Mouse (Mus musculus): Measurements from ENCODE around the gene Dpp8. TPM values are rescaled to one million over a fixed set of nuclear protein-coding genes. Genes with fewer than 3 reads are reported as not detected.
A peak's percentile ranks its signal among the peaks of the same experiment; 100 is the strongest.

Dpp8 gene
- total RNA-seq, 2 experiments from 2014 or later = 67.5 to 74.3 TPM

DNA sequence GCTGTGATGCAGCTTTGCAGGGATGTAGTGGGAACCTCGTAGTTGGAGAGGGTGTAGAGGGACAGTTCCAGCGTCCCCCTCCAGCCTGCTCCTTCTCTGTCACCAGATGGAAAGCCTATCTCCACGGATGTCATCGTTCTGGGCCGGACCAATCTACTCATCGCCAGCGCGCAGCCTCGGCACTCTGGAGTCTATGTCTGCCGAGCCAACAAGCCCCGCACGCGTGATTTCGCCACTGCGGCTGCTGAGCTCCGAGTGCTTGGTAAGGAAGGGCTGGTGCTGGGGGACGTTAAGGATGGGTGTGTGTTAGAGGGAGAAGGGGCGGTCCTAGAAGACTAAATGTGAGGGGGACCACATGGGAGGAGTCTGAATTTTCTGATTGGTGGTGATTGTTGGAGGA is 90.3 kb downstream of the Dpp8 start:
- DNase-seq = peak; percentile 51 to 58
- intact Hi-C loops (cut with DNase I) = loop anchor here (5.0 kb wide), 2 partner anchors 40 to 110 kb away; no protein-coding TSS in a partner anchor

DNA sequence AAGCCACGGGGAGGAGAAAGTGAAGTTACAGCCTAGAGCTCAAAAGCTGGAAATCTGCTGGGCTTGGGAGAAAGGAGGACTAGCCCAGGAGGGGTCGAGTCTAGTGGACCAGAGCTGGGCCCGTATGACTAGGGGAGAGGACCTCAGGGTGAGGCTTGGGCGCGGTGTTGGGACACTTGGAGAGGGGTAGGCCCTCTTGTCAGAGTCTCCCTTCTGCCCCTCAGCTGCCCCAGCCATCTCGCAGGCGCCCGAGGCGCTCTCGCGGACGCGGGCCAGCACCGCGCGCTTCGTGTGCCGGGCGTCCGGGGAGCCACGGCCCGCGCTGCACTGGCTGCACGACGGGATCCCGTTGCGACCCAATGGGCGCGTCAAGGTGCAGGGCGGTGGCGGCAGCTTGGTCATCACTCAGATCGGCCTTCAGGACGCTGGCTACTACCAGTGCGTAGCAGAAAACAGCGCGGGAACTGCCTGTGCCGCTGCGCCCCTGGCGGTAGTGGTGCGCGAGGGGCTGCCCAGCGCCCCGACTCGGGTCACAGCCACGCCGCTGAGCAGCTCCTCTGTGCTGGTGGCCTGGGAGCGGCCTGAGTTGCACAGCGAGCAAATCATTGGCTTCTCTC is 91.4 kb downstream of the Dpp8 start:
- DNase-seq = peak; percentile 60 to 71
- intact Hi-C loops (cut with DNase I) = loop anchor here (5.0 kb wide), 2 partner anchors 41 to 111 kb away; no protein-coding TSS in a partner anchor

DNA sequence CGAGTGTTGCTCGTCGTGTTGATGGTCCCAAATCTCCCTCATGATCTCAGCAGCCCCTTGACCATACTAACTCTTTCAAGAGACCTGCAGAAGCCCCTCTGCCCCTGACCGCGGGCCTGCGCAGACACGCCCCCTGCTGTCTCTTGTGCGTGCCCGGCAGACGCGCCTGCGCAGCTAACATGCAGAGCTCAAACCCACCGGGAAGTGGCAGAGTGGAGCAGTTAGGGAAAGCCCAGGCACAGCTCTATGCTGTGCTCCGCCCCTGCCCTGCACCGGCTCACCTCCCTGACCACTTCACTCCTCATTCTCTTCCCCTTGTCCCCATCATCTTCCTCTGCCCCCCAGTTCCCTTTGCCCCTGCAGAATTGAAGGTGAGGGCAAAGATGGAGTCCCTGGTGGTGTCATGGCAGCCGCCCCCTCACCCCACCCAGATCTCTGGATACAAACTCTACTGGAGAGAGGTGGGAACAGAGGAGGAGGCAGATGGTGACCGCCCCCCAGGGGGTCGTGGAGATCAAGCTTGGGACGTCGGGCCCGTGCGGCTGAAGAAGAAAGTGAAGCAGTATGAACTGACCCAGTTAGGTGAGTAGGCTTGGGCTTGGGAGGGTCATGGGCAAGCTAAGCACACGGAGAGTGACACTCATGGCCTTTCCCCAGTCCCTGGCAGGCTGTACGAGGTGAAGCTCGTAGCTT is 96.1 kb downstream of the Dpp8 start:
- DNase-seq = peak in 1 of 2 experiments; percentile 40
- intact Hi-C loops (cut with DNase I) = no loop called here

DNA sequence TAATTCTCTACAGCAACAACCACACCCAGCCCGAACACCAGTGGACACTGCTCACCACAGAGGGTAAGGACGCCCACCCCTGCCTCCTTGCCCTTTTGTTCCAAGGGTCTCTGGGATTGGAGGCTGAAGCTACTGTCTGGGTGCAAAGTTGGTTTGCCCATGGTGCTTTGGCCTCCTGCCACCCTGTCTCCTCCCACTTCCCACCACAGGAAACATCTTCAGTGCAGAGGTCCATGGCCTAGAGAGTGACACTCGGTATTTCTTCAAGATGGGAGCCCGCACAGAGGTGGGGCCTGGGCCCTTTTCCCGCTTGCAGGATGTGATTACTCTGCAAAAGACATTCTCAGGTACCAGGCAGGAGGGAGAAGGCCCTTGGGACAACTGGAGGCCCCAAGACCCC is 99.5 kb downstream of the Dpp8 start:
- no peak for DNase-seq
- intact Hi-C loops (cut with DNase I) = loop anchor here (2.0 kb wide), 1 partner anchor 151 kb away; no protein-coding TSS in a partner anchor

Other genes with a start within 250 kb of the Dpp8 start
- gene Dennd4a, start 221.1 kb upstream of the Dpp8 start, total RNA-seq (2021) = 10 to 100 TPM; 10.6 to 12.6 TPM
- gene Slc24a1, start 80.8 kb upstream of the Dpp8 start, total RNA-seq (2021) = under 1 TPM; 0.14 to 0.15 TPM
- 10 to 100 TPM; 17.8 to 19.4 TPM for gene Ints14, start 71.5 kb upstream of the Dpp8 start, total RNA-seq (2021)
- gene Hacd3, start 10.7 kb upstream of the Dpp8 start, total RNA-seq (2021) = 10 to 100 TPM; 17.7 to 20.9 TPM
- 10 to 100 TPM in 1 of 2 experiments, 1 to 10 TPM in 1; 8.6 to 10.5 TPM for gene Igdcc4, start 69.1 kb downstream of the Dpp8 start, total RNA-seq (2021)
- gene Igdcc3, start 108.8 kb downstream of the Dpp8 start, total RNA-seq (2021) = under 1 TPM; 0.22 to 0.24 TPM
- gene Parp16, start 162.9 kb downstream of the Dpp8 start, total RNA-seq (2021) = 1 to 10 TPM; 3.4 to 3.6 TPM
- gene Cilp, start 232.8 kb downstream of the Dpp8 start, total RNA-seq (2021) = 1 to 10 TPM; 6.2 to 6.6 TPM

Measured in heart, postnatal 14 days (tissue).